Mouse (Mus musculus): ENCODE measurements at regions not wholly inside any gene's neighbourhood (a gene's known extent, or its start where the extent isn't known, plus 50 kb on each side); places are given as distances from the start of the nearest gene placed in this dataset.

GRCm38 (mm10) chr2:92709668-92710067 lies 110.2 kb downstream of the Chst1 start:
- no peak for DNase-seq

GRCm38 (mm10) chr2:92711122-92711777 lies 111.7 kb downstream of the Chst1 start:
- DNase-seq, result no peak

- DNase-seq, result no peak
Observed at GRCm38 (mm10) chr2:92712266-92713144, 113.0 kb downstream of the Chst1 start.

- DNase-seq, result no peak
Observed at GRCm38 (mm10) chr2:92717706-92718105, 118.2 kb downstream of the Chst1 start.

GRCm38 (mm10) chr2:92721951-92722350 lies 122.4 kb downstream of the Chst1 start:
- DNase-seq, result no peak

- DNase-seq, result no peak
Observed at GRCm38 (mm10) chr2:92723618-92724263, 124.2 kb downstream of the Chst1 start.

- DNase-seq, result no peak
Observed at GRCm38 (mm10) chr2:92726640-92727039, 127.1 kb downstream of the Chst1 start.

- DNase-seq, result peak in 1 of 2 experiments; percentile 6
Observed at GRCm38 (mm10) chr2:92727241-92727640, 127.7 kb downstream of the Chst1 start.

- DNase-seq, result no peak
Observed at GRCm38 (mm10) chr2:92728388-92728787, 128.9 kb downstream of the Chst1 start.

GRCm38 (mm10) chr2:92730371-92730770 lies 130.9 kb downstream of the Chst1 start:
- DNase-seq, result no peak

- no peak for DNase-seq
Observed at GRCm38 (mm10) chr2:92733403-92733802, 133.9 kb downstream of the Chst1 start.

- no peak for DNase-seq
Observed at GRCm38 (mm10) chr2:92735784-92736183, 136.3 kb downstream of the Chst1 start.

GRCm38 (mm10) chr2:92737301-92737700 lies 137.8 kb downstream of the Chst1 start:
- no peak for DNase-seq

- DNase-seq, result no peak
Observed at GRCm38 (mm10) chr2:92739576-92739975, 140.1 kb downstream of the Chst1 start.

- DNase-seq, result no peak
Observed at GRCm38 (mm10) chr2:92740776-92741295, 141.3 kb downstream of the Chst1 start.

GRCm38 (mm10) chr2:92742025-92742424 lies 142.5 kb downstream of the Chst1 start:
- peak; percentile 89 to 93 for DNase-seq

- DNase-seq, result no peak
Observed at GRCm38 (mm10) chr2:92742671-92743070, 143.2 kb downstream of the Chst1 start.

- DNase-seq, result peak in 1 of 2 experiments; percentile 11
Observed at GRCm38 (mm10) chr2:92743152-92743551, 143.6 kb downstream of the Chst1 start.

GRCm38 (mm10) chr2:92743911-92744310 lies 144.4 kb downstream of the Chst1 start:
- DNase-seq, result no peak

- DNase-seq, result peak; percentile 47 to 49
Observed at GRCm38 (mm10) chr2:92747406-92747805, 147.9 kb downstream of the Chst1 start.

- no peak for DNase-seq
Observed at GRCm38 (mm10) chr2:92750116-92750515, 150.6 kb downstream of the Chst1 start.

- DNase-seq, result peak; percentile 67 to 69
Observed at GRCm38 (mm10) chr2:92750672-92751071, 151.2 kb downstream of the Chst1 start.

- peak; percentile 7 to 41 for DNase-seq
Observed at GRCm38 (mm10) chr2:92751256-92751655, 151.7 kb downstream of the Chst1 start.
